Mouse (Mus musculus): ENCODE measurements around the gene Chchd5. TPM values are rescaled to one million over a fixed set of nuclear protein-coding genes. Genes with fewer than 3 reads are reported as not detected.

Chchd5 gene
- total RNA-seq, 2 experiments from 2014 or later = 10.9 to 11.3 TPM

Other genes with a start within 250 kb of the Chchd5 start
- gene Zc3h8, start 185.6 kb upstream of the Chchd5 start, total RNA-seq (2021) = 1 to 10 TPM; 5.9 to 8.0 TPM
- 10 to 100 TPM; 15.0 to 16.0 TPM for gene Zc3h6, start 162.3 kb upstream of the Chchd5 start, total RNA-seq (2021)
- 1 to 10 TPM; 4.7 to 5.3 TPM for gene Gm10762, start 162.0 kb upstream of the Chchd5 start, total RNA-seq (2021)
- gene Vinac1, start 81.5 kb upstream of the Chchd5 start, total RNA-seq (2021) = under 1 TPM; 0.14 to 0.27 TPM
- 10 to 100 TPM; 65.7 to 74.0 TPM for gene Ttl, start 63.8 kb upstream of the Chchd5 start, total RNA-seq (2021)
- gene Polr1b, start 28.7 kb upstream of the Chchd5 start, total RNA-seq (2021) = 10 to 100 TPM; 17.8 to 22.1 TPM
- 100 to 1,000 TPM; 138 to 140 TPM for gene Slc20a1, start 69.1 kb downstream of the Chchd5 start, total RNA-seq (2021)
- under 1 TPM; 0.21 to 0.53 TPM for gene Ckap2l, start 167.5 kb downstream of the Chchd5 start, total RNA-seq (2021)
- 1 to 10 TPM in 1 of 2 experiments, under 1 TPM in 1; 0.39 to 1.0 TPM for gene Il1a, start 180.3 kb downstream of the Chchd5 start, total RNA-seq (2021)
- not detected for gene Il1b, start 241.4 kb downstream of the Chchd5 start, total RNA-seq (2021)